24 mouse cellular contexts compared by ENCODE assay signal in genomic region chr7:97029151-97029550, GRCm38 (mm10). TPM values are rescaled to one million over a fixed set of nuclear protein-coding genes. Genes with fewer than 3 reads are reported as not detected.
A peak's percentile ranks its signal among the peaks of the same experiment; 100 is the strongest.
DNase-seq lines count a peak whose midpoint lies in the region; ATAC-seq and TF ChIP-seq lines count a peak whose summit lies in the region.
"Had no signal": no experiment of that assay in that cellular context is flagged by ENCODE, and none has a peak within 500 bp of the region (broad histone marks: within the 10 kb centered on the region; RNA-seq: fewer than 3 reads in every experiment).

No protein-coding gene starts in this region.

- ATAC-seq in frontal cortex, adult (ENCODE audit: low TSS enrichment): no peak
- ATAC-seq: CD4-positive, CD25-positive, alpha-beta regulatory T cell, adult 4 months; forebrain, embryonic 15.5 days; inflammation-experienced regulatory T-cells, adult 6 months had no signal

- H3K4me1 ChIP-seq in bone marrow macrophage, adult 2 months (ENCODE audit: control insufficient read depth, insufficient read depth, low read length): peaks cover 51% of the 10 kb centered on the region
- H3K4me1 ChIP-seq: embryonic facial prominence, embryonic 10.5 days; heart, embryonic 15.5 days; hindbrain, embryonic 10.5 days; limb, embryonic 15.5 days; lung, embryonic 15.5 days; stomach, embryonic 15.5 days had no signal

- no peak for TF ChIP-seq POLR2A in bone marrow macrophage, adult 2 months (IDR thresholded peaks at IDR 0.05; ENCODE audit: borderline replicate concordance, low read depth, low read length)

- DNase-seq in 3134 (ENCODE audit: extremely low read depth, insufficient read length, low spot score) (peak; percentile 12), NIH3T3 (ENCODE audit: low read depth) (peak; percentile 25)
- peak; percentile 12 to 21 for DNase-seq in lung, postnatal 4 days
- DNase-seq in gastrocnemius, postnatal 14 days: no peak
- DNase-seq in spleen, postnatal 14 days (ENCODE audit: low spot score in 2 of 2): no peak
- DNase-seq in cerebellum, adult 11-12 months: no peak
- DNase-seq: cerebellum, adult 18-20 months; cerebellum, postnatal 36 days; gastrocnemius, adult 2 months; heart, adult 18-20 months; layer of hippocampus, postnatal 36 days; midbrain, embryonic 14.5 days; retina, postnatal 1 day had no signal

- no peak overlapping the region for H3K4me3 ChIP-seq in bone marrow macrophage, adult 2 months (ENCODE audit: insufficient read depth, low read length)
- H3K4me3 ChIP-seq: embryonic facial prominence, embryonic 10.5 days; forebrain, embryonic 15.5 days; gastrocnemius, adult 2 months; heart, embryonic 15.5 days; hindbrain, embryonic 10.5 days; limb, embryonic 15.5 days; lung, embryonic 15.5 days; stomach, embryonic 15.5 days had no signal

- TF ChIP-seq CTCF in bone marrow macrophage, adult 2 months (IDR thresholded peaks at IDR 0.05; ENCODE audit: low read depth, low read length): no peak

- peak overlapping the region; percentile 79 for H3K27ac ChIP-seq in bone marrow macrophage, adult 2 months (ENCODE audit: insufficient read depth, low read depth, low read length)
- H3K27ac ChIP-seq: embryonic facial prominence, embryonic 10.5 days; forebrain, embryonic 15.5 days; gastrocnemius, adult 2 months; heart, embryonic 15.5 days; hindbrain, embryonic 10.5 days; limb, embryonic 15.5 days; lung, embryonic 15.5 days; stomach, embryonic 15.5 days had no signal

- intact Hi-C loops in gastrocnemius, postnatal 14 days (cut with DNase I; ENCODE audit: low total_unique reads): no loop called here

RNA-seq across cellular contexts. Expression of gene Gab2, which starts 52.2 kb away (rescaled TPM):
- 37.0 and 44.7 TPM in 2 replicates for polyA plus RNA-seq in bone marrow macrophage, adult 2 months (2012; ENCODE audit: insufficient read depth, insufficient read length, missing spikeins)
- total RNA-seq in gastrocnemius, postnatal 14 days (2021): 1 to 10 TPM; 8.7 to 9.8 TPM
- polyA plus RNA-seq: CD4-positive, CD25-positive, alpha-beta regulatory T cell, adult 4 months had no signal

Comparison
In these comparisons a context has a peak if more than half of its experiments do, and no peak if none do; other contexts are left out.
1. DNase-seq: peak in 3134 (single experiment), NIH3T3 (single experiment) and lung, postnatal 4 days (2 of 2); none in gastrocnemius, postnatal 14 days (single experiment), spleen, postnatal 14 days (0 of 2) and cerebellum, adult 11-12 months (single experiment).